Mouse (Mus musculus) bone marrow macrophage, adult 2 months (primary cell): Measurements from ENCODE around the gene Diaph3.

Source experiments
- CTCF ChIP-seq: IDR thresholded peaks from 2 replicates; pipeline ENCODE4 v1.5.1; 2012; ENCODE audit warnings: low read depth, mild to moderate bottlenecking, low read length, moderate library complexity
- POLR2A ChIP-seq: IDR thresholded peaks from 2 replicates; pipeline ENCODE4 v1.6.1; 2012; ENCODE audit warnings: mild to moderate bottlenecking, low read depth, low read length, borderline replicate concordance

- TF ChIP-seq CTCF = no peak
- TF ChIP-seq POLR2A = no peak
These were observed 404.4 kb downstream of the Diaph3 start for GRCm38 (mm10) chr14:86736646-86737045.
